Mouse (Mus musculus): ENCODE results near the gene Gabra5. TPM values are rescaled to one million over a fixed set of nuclear protein-coding genes. Genes with fewer than 3 reads are reported as not detected.

Gene Gabra5
- total RNA-seq (2014; fragmentation: Nextera tagmentation) (not detected in 2 replicates), total RNA-seq (2017) (not detected in 2 replicates)

GRCm38 (mm10) chr7:57509681-57510141 lies at the start of gene Gabra5:
TSS of gene Gabra5 (minus strand) at chr7:57510059.
- no peak for ATAC-seq (replicated peaks; ENCODE audit: low FRiP score, low TSS enrichment, poor library complexity, severe bottlenecking)

- ATAC-seq (replicated peaks; ENCODE audit: low FRiP score, low TSS enrichment, poor library complexity, severe bottlenecking): no peak
Measured at GRCm38 (mm10) chr7:57538565-57538964, 28.7 kb upstream of the Gabra5 start.

- ATAC-seq (replicated peaks; ENCODE audit: low FRiP score, low TSS enrichment, poor library complexity, severe bottlenecking): no peak
Measured at GRCm38 (mm10) chr7:57532676-57533075, 22.8 kb upstream of the Gabra5 start.

- no peak for ATAC-seq (replicated peaks; ENCODE audit: low FRiP score, low TSS enrichment, poor library complexity, severe bottlenecking)
Measured at GRCm38 (mm10) chr7:57529954-57530353, 20.1 kb upstream of the Gabra5 start.

- ATAC-seq (replicated peaks; ENCODE audit: low FRiP score, low TSS enrichment, poor library complexity, severe bottlenecking): no peak
Measured at GRCm38 (mm10) chr7:57529451-57529850, 19.6 kb upstream of the Gabra5 start.

GRCm38 (mm10) chr7:57512955-57513354 lies 3.1 kb upstream of the Gabra5 start:
- ATAC-seq (replicated peaks; ENCODE audit: low FRiP score, low TSS enrichment, poor library complexity, severe bottlenecking): no peak

GRCm38 (mm10) chr7:57508860-57509632 lies 813 bp downstream of the Gabra5 start:
- no peak for ATAC-seq (replicated peaks; ENCODE audit: low FRiP score, low TSS enrichment, poor library complexity, severe bottlenecking)

GRCm38 (mm10) chr7:57502809-57503208 lies 7.0 kb downstream of the Gabra5 start:
- ATAC-seq (replicated peaks; ENCODE audit: low FRiP score, low TSS enrichment, poor library complexity, severe bottlenecking): no peak

- ATAC-seq (replicated peaks; ENCODE audit: low FRiP score, low TSS enrichment, poor library complexity, severe bottlenecking): no peak
Measured at GRCm38 (mm10) chr7:57491795-57492194, 18.1 kb downstream of the Gabra5 start.

- no peak for ATAC-seq (replicated peaks; ENCODE audit: low FRiP score, low TSS enrichment, poor library complexity, severe bottlenecking)
Measured at GRCm38 (mm10) chr7:57486907-57487306, 23.0 kb downstream of the Gabra5 start.

GRCm38 (mm10) chr7:57482896-57483295 lies 27.0 kb downstream of the Gabra5 start:
- ATAC-seq (replicated peaks; ENCODE audit: low FRiP score, low TSS enrichment, poor library complexity, severe bottlenecking): no peak

GRCm38 (mm10) chr7:57473811-57474525 lies 35.9 kb downstream of the Gabra5 start:
- no peak for ATAC-seq (replicated peaks; ENCODE audit: low FRiP score, low TSS enrichment, poor library complexity, severe bottlenecking)

- no peak for ATAC-seq (replicated peaks; ENCODE audit: low FRiP score, low TSS enrichment, poor library complexity, severe bottlenecking)
Measured at GRCm38 (mm10) chr7:57471316-57471715, 38.5 kb downstream of the Gabra5 start.

- no peak for ATAC-seq (replicated peaks; ENCODE audit: low FRiP score, low TSS enrichment, poor library complexity, severe bottlenecking)
Measured at GRCm38 (mm10) chr7:57460354-57460753, 49.5 kb downstream of the Gabra5 start.

GRCm38 (mm10) chr7:57448239-57448638 lies 61.6 kb downstream of the Gabra5 start:
- ATAC-seq (replicated peaks; ENCODE audit: low FRiP score, low TSS enrichment, poor library complexity, severe bottlenecking): no peak

GRCm38 (mm10) chr7:57422675-57423074 lies 87.2 kb downstream of the Gabra5 start:
- ATAC-seq (replicated peaks; ENCODE audit: low FRiP score, low TSS enrichment, poor library complexity, severe bottlenecking): no peak

GRCm38 (mm10) chr7:57421044-57421443 lies 88.8 kb downstream of the Gabra5 start:
- no peak for ATAC-seq (replicated peaks; ENCODE audit: low FRiP score, low TSS enrichment, poor library complexity, severe bottlenecking)

GRCm38 (mm10) chr7:57419392-57419791 lies 90.5 kb downstream of the Gabra5 start, which contains the start of gene Gabrb3:
TSS of gene Gabrb3 (plus strand) at chr7:57419692.
- ATAC-seq (replicated peaks; ENCODE audit: low FRiP score, low TSS enrichment, poor library complexity, severe bottlenecking): no peak

GRCm38 (mm10) chr7:57412896-57413295 lies 97.0 kb downstream of the Gabra5 start:
- no peak for ATAC-seq (replicated peaks; ENCODE audit: low FRiP score, low TSS enrichment, poor library complexity, severe bottlenecking)

GRCm38 (mm10) chr7:57411163-57411562 lies 98.7 kb downstream of the Gabra5 start:
- ATAC-seq (replicated peaks; ENCODE audit: low FRiP score, low TSS enrichment, poor library complexity, severe bottlenecking): no peak

- no peak for ATAC-seq (replicated peaks; ENCODE audit: low FRiP score, low TSS enrichment, poor library complexity, severe bottlenecking)
Measured at GRCm38 (mm10) chr7:57393551-57393950, 116.3 kb downstream of the Gabra5 start.

Data from megakaryocyte-erythroid progenitor cell, adult 5-6 weeks (primary cell).